Mouse (Mus musculus): ENCODE measurements around the gene Ccdc134.
"Not testable (repeated sequence)": the region's sequence is repeated elsewhere in the genome, so short reads cannot be mapped to it uniquely, and the experiment has no call there.

DNA sequence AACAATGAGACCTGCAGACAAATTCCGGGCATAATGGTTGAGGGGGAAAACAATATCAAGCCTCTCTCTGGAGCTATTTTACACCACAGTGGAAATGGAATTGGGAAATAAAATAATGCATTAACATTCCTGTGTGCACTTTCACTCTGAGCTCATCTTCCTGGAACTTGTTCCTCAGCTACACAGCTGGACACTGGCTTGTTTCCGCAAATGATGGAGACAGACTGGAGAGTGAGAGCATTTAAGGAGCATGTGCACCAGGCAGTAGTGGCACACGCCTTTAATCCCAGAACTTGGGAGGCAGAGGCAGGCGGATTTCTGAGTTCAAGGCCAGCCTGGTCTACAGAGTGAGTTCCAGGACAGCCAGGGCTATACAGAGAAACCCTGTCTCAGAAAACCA, 1.0 kb upstream of the Ccdc134 start:
- TF ChIP-seq CTCF (IDR thresholded peaks at IDR 0.05; ENCODE audit: low read depth, low read length); POLR2A (IDR thresholded peaks at IDR 0.05; ENCODE audit: borderline replicate concordance, low read depth, low read length): not testable (repeated sequence)

All from bone marrow macrophage, adult 2 months (primary cell).